ENCODE assay signal across 8 mouse cellular contexts in the genomic region with DNA sequence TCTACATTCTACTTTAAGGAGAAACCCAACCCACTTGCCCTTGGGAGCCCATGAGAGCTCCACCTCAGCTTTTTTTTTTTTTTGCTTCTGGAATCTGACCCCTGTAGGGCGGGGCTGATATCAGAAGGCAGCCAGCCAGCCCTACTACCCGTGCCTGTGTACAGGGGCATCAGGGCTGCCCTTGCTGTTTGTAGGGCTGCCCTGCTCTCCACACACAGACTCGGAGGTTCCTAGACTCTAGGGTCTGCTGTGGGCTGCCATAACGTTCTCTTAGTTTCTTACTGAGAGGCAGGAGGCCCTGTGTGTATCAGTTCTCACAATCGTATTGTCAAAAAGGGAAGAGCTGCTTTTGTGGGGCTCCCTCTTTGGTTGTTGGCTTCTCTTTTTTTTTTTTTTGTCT. TPM values are rescaled to one million over a fixed set of nuclear protein-coding genes. Genes with fewer than 3 reads are reported as not detected.
A peak's percentile ranks its signal among the peaks of the same experiment; 100 is the strongest.
DNase-seq lines count a peak whose midpoint lies in the region; ATAC-seq lines count a peak whose summit lies in the region.
"Had no signal": no experiment of that assay in that cellular context is flagged by ENCODE, and none has a peak within 500 bp of the region (broad histone marks: within the 10 kb centered on the region; RNA-seq: fewer than 3 reads in every experiment).

No protein-coding gene starts in this region.

- H3K27ac ChIP-seq in midbrain, embryonic 11.5 days (ENCODE audit: low read depth, low read length): peak overlapping the region; percentile 80; the same call in 1 of the 2 replicates
- no peak overlapping the region for H3K27ac ChIP-seq in midbrain, embryonic 16.5 days (ENCODE audit: low read length)
- 0 out of 2 replicates have a peak overlapping the region, but pooled peaks have one; percentile 74 for H3K27ac ChIP-seq in embryonic facial prominence, embryonic 12.5 days
- H3K27ac ChIP-seq in kidney, embryonic 15.5 days: peak overlapping the region; percentile 79
- peak overlapping the region; percentile 65 for H3K27ac ChIP-seq in stomach, embryonic 15.5 days

- no peak overlapping the region for H3K4me2 ChIP-seq in midbrain, embryonic 11.5 days
- H3K4me2 ChIP-seq in midbrain, embryonic 16.5 days (ENCODE audit: low read length): no peak overlapping the region
- H3K4me2 ChIP-seq in embryonic facial prominence, embryonic 12.5 days (replicated peaks): 0 out of 2 replicates have a peak overlapping the region, but pooled peaks have one; percentile 22
- H3K4me2 ChIP-seq in kidney, embryonic 15.5 days: no peak overlapping the region
- 0 out of 2 replicates have a peak overlapping the region, but pooled peaks have one; percentile 4 for H3K4me2 ChIP-seq in stomach, embryonic 15.5 days

- H3K36me3 ChIP-seq in midbrain, embryonic 11.5 days (ENCODE audit: control insufficient read depth, insufficient read depth, low read length): no peaks in the 10 kb centered on the region
- H3K36me3 ChIP-seq in midbrain, embryonic 16.5 days (ENCODE audit: control insufficient read depth, insufficient read depth, low read length): peaks cover 17% of the 10 kb centered on the region; the same call in 1 of the 2 replicates
- H3K36me3 ChIP-seq in embryonic facial prominence, embryonic 12.5 days: peaks cover 61% of the 10 kb centered on the region
- H3K36me3 ChIP-seq in kidney, embryonic 15.5 days: peaks cover 76% of the 10 kb centered on the region
- H3K36me3 ChIP-seq in stomach, embryonic 15.5 days: peaks cover 24% of the 10 kb centered on the region

- no peaks in the 10 kb centered on the region for H3K9me3 ChIP-seq in midbrain, embryonic 11.5 days (ENCODE audit: control insufficient read depth, low read length)
- no peaks in the 10 kb centered on the region for H3K9me3 ChIP-seq in midbrain, embryonic 16.5 days (replicated peaks; ENCODE audit: control insufficient read depth, low read length, poor library complexity, severe bottlenecking)
- no peaks in the 10 kb centered on the region for H3K9me3 ChIP-seq in embryonic facial prominence, embryonic 12.5 days
- no peaks in the 10 kb centered on the region for H3K9me3 ChIP-seq in kidney, embryonic 15.5 days (replicated peaks)
- no peaks in the 10 kb centered on the region for H3K9me3 ChIP-seq in stomach, embryonic 15.5 days

- peaks cover 58% of the 10 kb centered on the region for H3K4me1 ChIP-seq in midbrain, embryonic 11.5 days (ENCODE audit: control insufficient read depth, insufficient read depth, low read length)
- peaks cover 29% of the 10 kb centered on the region for H3K4me1 ChIP-seq in midbrain, embryonic 16.5 days (ENCODE audit: control insufficient read depth, insufficient read depth, low read length)
- peaks cover 65% of the 10 kb centered on the region for H3K4me1 ChIP-seq in embryonic facial prominence, embryonic 12.5 days
- peaks cover 76% of the 10 kb centered on the region for H3K4me1 ChIP-seq in kidney, embryonic 15.5 days
- peaks cover 69% of the 10 kb centered on the region for H3K4me1 ChIP-seq in stomach, embryonic 15.5 days

- no peak overlapping the region for H3K9ac ChIP-seq in midbrain, embryonic 11.5 days (ENCODE audit: low read length)
- no peak overlapping the region for H3K9ac ChIP-seq in midbrain, embryonic 16.5 days (ENCODE audit: low read depth, low read length)
- H3K9ac ChIP-seq in embryonic facial prominence, embryonic 12.5 days: no peak overlapping the region
- no peak overlapping the region for H3K9ac ChIP-seq in kidney, embryonic 15.5 days
- no peak overlapping the region for H3K9ac ChIP-seq in stomach, embryonic 15.5 days

- DNase-seq in midbrain, embryonic 11.5 days (ENCODE audit: low spot score, missing footprints): peak; percentile 81
- DNase-seq in right cerebral cortex, adult 2 months (ENCODE audit: low spot score in 2 of 2): no peak
- no peak for DNase-seq in spleen, adult 18-20 months
- DNase-seq: cerebellum, adult 2 months had no signal

- WGBS in midbrain, embryonic 11.5 days: 32% methylated on average over 5 of the region's 5 CpGs
- WGBS in midbrain, embryonic 16.5 days: 47% methylated on average over 5 of the region's 5 CpGs
- WGBS in embryonic facial prominence, embryonic 12.5 days: 16% methylated on average over 5 of the region's 5 CpGs
- WGBS in kidney, embryonic 15.5 days: 31% methylated on average over 5 of the region's 5 CpGs
- 32% methylated on average over 5 of the region's 5 CpGs for WGBS in stomach, embryonic 15.5 days

- no peak for ATAC-seq in midbrain, embryonic 11.5 days (ENCODE audit: low FRiP score)
- ATAC-seq in midbrain, embryonic 16.5 days: no peak
- no peak for ATAC-seq in embryonic facial prominence, embryonic 12.5 days (ENCODE audit: insufficient number of reproducible peaks, insufficient read depth, low FRiP score, low TSS enrichment)
- no peak for ATAC-seq in kidney, embryonic 15.5 days (replicated peaks; ENCODE audit: low FRiP score)
- peak; percentile 41; the same call in 1 of the 2 replicates for ATAC-seq in stomach, embryonic 15.5 days (ENCODE audit: insufficient read depth, low FRiP score, low read depth)

- no peak overlapping the region for H3K4me3 ChIP-seq in midbrain, embryonic 11.5 days (ENCODE audit: low read depth, low read length)
- H3K4me3 ChIP-seq in midbrain, embryonic 16.5 days (ENCODE audit: low read depth, low read length): no peak overlapping the region
- H3K4me3 ChIP-seq in embryonic facial prominence, embryonic 12.5 days: no peak overlapping the region
- no peak overlapping the region for H3K4me3 ChIP-seq in kidney, embryonic 15.5 days (replicated peaks)
- no peak overlapping the region for H3K4me3 ChIP-seq in stomach, embryonic 15.5 days (replicated peaks)

- no peaks in the 10 kb centered on the region for H3K27me3 ChIP-seq in midbrain, embryonic 11.5 days (ENCODE audit: control insufficient read depth, insufficient read depth, low read length)
- no peaks in the 10 kb centered on the region for H3K27me3 ChIP-seq in midbrain, embryonic 16.5 days (ENCODE audit: control insufficient read depth, insufficient read depth, low read depth, low read length)
- no peaks in the 10 kb centered on the region for H3K27me3 ChIP-seq in embryonic facial prominence, embryonic 12.5 days
- no peaks in the 10 kb centered on the region for H3K27me3 ChIP-seq in kidney, embryonic 15.5 days
- H3K27me3 ChIP-seq in stomach, embryonic 15.5 days (replicated peaks): no peaks in the 10 kb centered on the region

RNA-seq across cellular contexts. Expression of a gene that starts 18.6 kb away (rescaled TPM):
- 52.6 and 59.2 TPM in 2 replicates for polyA plus RNA-seq in midbrain, embryonic 11.5 days (2014; fragmentation: Nextera tagmentation; extraction: Ambion mirVana)
- 194 and 202 TPM in 2 replicates for polyA plus RNA-seq in midbrain, embryonic 16.5 days (2015; fragmentation: Nextera tagmentation; extraction: Ambion mirVana)
- 117 and 125 TPM in 2 replicates for polyA plus RNA-seq in embryonic facial prominence, embryonic 12.5 days (2016; fragmentation: Nextera tagmentation; extraction: Ambion mirVana)
- polyA plus RNA-seq in kidney, embryonic 15.5 days (2015; fragmentation: Nextera tagmentation; extraction: Ambion mirVana): 104 and 108 TPM in 2 replicates
- polyA plus RNA-seq in stomach, embryonic 15.5 days (2015; fragmentation: Nextera tagmentation; extraction: Ambion mirVana): 112 and 122 TPM in 2 replicates

RNA-seq across cellular contexts. Expression of a gene that starts 23.2 kb away (rescaled TPM):
- polyA plus RNA-seq in midbrain, embryonic 11.5 days (2014; fragmentation: Nextera tagmentation; extraction: Ambion mirVana): 14.7 and 17.3 TPM in 2 replicates
- polyA plus RNA-seq in midbrain, embryonic 16.5 days (2015; fragmentation: Nextera tagmentation; extraction: Ambion mirVana): 36.7 and 43.8 TPM in 2 replicates
- 11.3 and 12.4 TPM in 2 replicates for polyA plus RNA-seq in embryonic facial prominence, embryonic 12.5 days (2016; fragmentation: Nextera tagmentation; extraction: Ambion mirVana)
- 7.4 and 7.5 TPM in 2 replicates for polyA plus RNA-seq in kidney, embryonic 15.5 days (2015; fragmentation: Nextera tagmentation; extraction: Ambion mirVana)
- polyA plus RNA-seq in stomach, embryonic 15.5 days (2015; fragmentation: Nextera tagmentation; extraction: Ambion mirVana): 4.0 and 5.7 TPM in 2 replicates

RNA-seq across cellular contexts. Expression of a gene that starts 35.1 kb away (rescaled TPM):
- 441 and 443 TPM in 2 replicates for polyA plus RNA-seq in midbrain, embryonic 11.5 days (2014; fragmentation: Nextera tagmentation; extraction: Ambion mirVana)
- polyA plus RNA-seq in midbrain, embryonic 16.5 days (2015; fragmentation: Nextera tagmentation; extraction: Ambion mirVana): 267 and 286 TPM in 2 replicates
- 474 and 481 TPM in 2 replicates for polyA plus RNA-seq in embryonic facial prominence, embryonic 12.5 days (2016; fragmentation: Nextera tagmentation; extraction: Ambion mirVana)
- 565 and 652 TPM in 2 replicates for polyA plus RNA-seq in kidney, embryonic 15.5 days (2015; fragmentation: Nextera tagmentation; extraction: Ambion mirVana)
- 502 and 526 TPM in 2 replicates for polyA plus RNA-seq in stomach, embryonic 15.5 days (2015; fragmentation: Nextera tagmentation; extraction: Ambion mirVana)

RNA-seq across cellular contexts. Expression of a gene that starts 41.7 kb away (rescaled TPM):
- polyA plus RNA-seq in midbrain, embryonic 11.5 days (2014; fragmentation: Nextera tagmentation; extraction: Ambion mirVana): 0.47 and 0.78 TPM in 2 replicates
- 0.74 TPM in 1 of 2 replicates, not detected in the other for polyA plus RNA-seq in midbrain, embryonic 16.5 days (2015; fragmentation: Nextera tagmentation; extraction: Ambion mirVana)
- polyA plus RNA-seq in embryonic facial prominence, embryonic 12.5 days (2016; fragmentation: Nextera tagmentation; extraction: Ambion mirVana): 0.39 TPM in 1 of 2 replicates, not detected in the other
- polyA plus RNA-seq in kidney, embryonic 15.5 days (2015; fragmentation: Nextera tagmentation; extraction: Ambion mirVana): 0.62 and 0.67 TPM in 2 replicates
- polyA plus RNA-seq in stomach, embryonic 15.5 days (2015; fragmentation: Nextera tagmentation; extraction: Ambion mirVana): 0.37 and 0.60 TPM in 2 replicates

RNA-seq across cellular contexts. Expression of a gene that starts 51.0 kb away (rescaled TPM):
- polyA plus RNA-seq in midbrain, embryonic 11.5 days (2014; fragmentation: Nextera tagmentation; extraction: Ambion mirVana): 12.6 and 15.0 TPM in 2 replicates
- 15.9 and 17.2 TPM in 2 replicates for polyA plus RNA-seq in midbrain, embryonic 16.5 days (2015; fragmentation: Nextera tagmentation; extraction: Ambion mirVana)
- 23.1 and 24.8 TPM in 2 replicates for polyA plus RNA-seq in embryonic facial prominence, embryonic 12.5 days (2016; fragmentation: Nextera tagmentation; extraction: Ambion mirVana)
- polyA plus RNA-seq in kidney, embryonic 15.5 days (2015; fragmentation: Nextera tagmentation; extraction: Ambion mirVana): 19.2 and 19.5 TPM in 2 replicates
- polyA plus RNA-seq in stomach, embryonic 15.5 days (2015; fragmentation: Nextera tagmentation; extraction: Ambion mirVana): 14.8 and 16.8 TPM in 2 replicates

Comparison
In these comparisons a context has a peak if more than half of its experiments do, and no peak if none do; other contexts are left out.
1. H3K4me2 ChIP-seq: peak in embryonic facial prominence, embryonic 12.5 days (single experiment) and stomach, embryonic 15.5 days (single experiment); none in midbrain, embryonic 11.5 days (single experiment), midbrain, embryonic 16.5 days (single experiment) and kidney, embryonic 15.5 days (single experiment).